Mouse (Mus musculus) myocyte (in vitro differentiated cells): ENCODE measurements around the gene Wdr86. TPM values are rescaled to one million over a fixed set of nuclear protein-coding genes. Genes with fewer than 3 reads are reported as not detected.
"Not testable (repeated sequence)": the region's sequence is repeated elsewhere in the genome, so short reads cannot be mapped to it uniquely, and the experiment has no call there.

Source experiments
- H3K27me3 ChIP-seq: one replicate; pipeline ENCODE4 v1.6.1; 2011; ENCODE audit not compliant: control insufficient read depth, insufficient read depth, insufficient read length
- H3K36me3 ChIP-seq: one replicate; pipeline ENCODE4 v1.6.1; 2011; ENCODE audit not compliant: control insufficient read depth, insufficient read depth
- H3K4me2 ChIP-seq: one replicate; pipeline ENCODE4 v1.6.1; 2011; ENCODE audit warnings: low read depth, control low read depth
- H3K4me3 ChIP-seq: one replicate; pipeline ENCODE4 v1.5.1; 2011; ENCODE audit warnings: mild to moderate bottlenecking, control low read depth, moderate library complexity
- H3K79me2 ChIP-seq: one replicate; pipeline ENCODE4 v1.6.1; 2011; ENCODE audit not compliant: control insufficient read depth, insufficient read depth
- H3ac ChIP-seq: one replicate; pipeline ENCODE4 v1.6.1; 2011; ENCODE audit not compliant: control insufficient read depth, insufficient read length
- CEBPB ChIP-seq: IDR thresholded peaks from 2 replicates; pipeline ENCODE4 v1.6.1; 2011; ENCODE audit warnings: mild to moderate bottlenecking, moderate library complexity; ENCODE audit not compliant: poor library complexity, insufficient read depth, severe bottlenecking
- E2F4 ChIP-seq: IDR thresholded peaks from one replicate; pipeline ENCODE4 v1.6.1; 2011; ENCODE audit warnings: mild to moderate bottlenecking, control low read depth, moderate library complexity; ENCODE audit not compliant: insufficient read depth
- MAX ChIP-seq: IDR thresholded peaks from one replicate; pipeline ENCODE4 v1.6.1; 2011; ENCODE audit warnings: low read depth, mild to moderate bottlenecking, control low read depth
- MYOD1 ChIP-seq, 3 experiments: IDR thresholded peaks; one replicate each; pipeline ENCODE4 v1.6.1; 2011; ENCODE audit warnings: control low read depth in 2 of 3, low read depth in 2 of 3, mild to moderate bottlenecking in 2 of 3, moderate library complexity in 1 of 3; ENCODE audit not compliant: insufficient read length in 2 of 3, control insufficient read depth in 1 of 3
- MYOG ChIP-seq, 3 experiments: IDR thresholded peaks; one replicate each; pipeline ENCODE4 v1.6.1; 2011; ENCODE audit warnings: control low read depth in 2 of 3, low read depth in 2 of 3, mild to moderate bottlenecking in 2 of 3; ENCODE audit not compliant: insufficient read length in 2 of 3, control insufficient read depth in 1 of 3, insufficient read depth in 1 of 3
- POLR2A ChIP-seq: IDR thresholded peaks from one replicate; pipeline ENCODE4 v1.6.1; 2011; ENCODE audit warnings: low read depth, mild to moderate bottlenecking, control low read depth, moderate library complexity; ENCODE audit not compliant: insufficient read length
- POLR2AphosphoS2 ChIP-seq: IDR thresholded peaks from one replicate; pipeline ENCODE4 v1.6.1; 2011; ENCODE audit warnings: low read depth, control low read depth; ENCODE audit not compliant: insufficient read length
- REST ChIP-seq: IDR thresholded peaks from one replicate; pipeline ENCODE4 v1.6.1; 2011; ENCODE audit warnings: mild to moderate bottlenecking, control low read depth, moderate library complexity; ENCODE audit not compliant: insufficient read depth, insufficient read length
- SRF ChIP-seq: IDR thresholded peaks from one replicate; pipeline ENCODE4 v1.6.1; 2011; ENCODE audit warnings: low read depth; ENCODE audit not compliant: control insufficient read depth, insufficient read length
- TCF12 ChIP-seq: IDR thresholded peaks from one replicate; pipeline ENCODE4 v1.6.1; 2011; ENCODE audit warnings: mild to moderate bottlenecking, control low read depth; ENCODE audit not compliant: poor library complexity, insufficient read depth, severe bottlenecking
- TCF3 ChIP-seq: IDR thresholded peaks from one replicate; pipeline ENCODE4 v1.6.1; 2011; ENCODE audit warnings: low read depth, control low read depth; ENCODE audit not compliant: insufficient read length
- USF1 ChIP-seq: IDR thresholded peaks from one replicate; pipeline ENCODE4 v1.6.1; 2011; ENCODE audit warnings: low read depth, mild to moderate bottlenecking, control low read depth, moderate library complexity
- polyA plus RNA-seq: library from polyadenylated mRNA; unstranded; fragments of >200 nt; fragmentation: generic; extraction: Trizol; gene quantifications from one replicate; pipeline ENCODE4 v1.2.1, GENCODE M21; 2012; ENCODE audit warnings: missing spikeins

Wdr86 gene
- polyA plus RNA-seq, 1 experiment, result not detected

DNA sequence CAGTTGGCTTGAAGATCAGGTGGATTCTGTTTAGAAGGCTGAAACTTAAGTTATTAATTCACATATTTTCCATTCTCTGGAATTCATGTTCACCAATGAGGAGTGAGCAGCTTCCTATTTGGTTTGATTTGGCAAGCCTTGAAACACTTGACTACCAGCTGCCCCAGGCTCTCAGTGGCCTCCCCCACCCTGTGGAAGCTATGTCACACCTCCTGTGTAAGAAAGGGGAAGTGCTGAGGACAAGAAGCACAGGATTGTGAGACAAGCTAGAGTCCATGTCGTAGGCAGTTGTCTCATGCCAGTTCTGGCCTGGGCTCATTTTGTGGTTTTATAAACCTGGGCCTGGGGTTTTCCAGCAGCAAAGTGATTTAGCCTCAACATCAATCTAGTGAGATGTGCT, 42.8 kb downstream of the Wdr86 start:
- H3K27me3 ChIP-seq, result no peaks in the 10 kb centered on the region
- peaks cover 10% of the 10 kb centered on the region for H3K36me3 ChIP-seq

DNA sequence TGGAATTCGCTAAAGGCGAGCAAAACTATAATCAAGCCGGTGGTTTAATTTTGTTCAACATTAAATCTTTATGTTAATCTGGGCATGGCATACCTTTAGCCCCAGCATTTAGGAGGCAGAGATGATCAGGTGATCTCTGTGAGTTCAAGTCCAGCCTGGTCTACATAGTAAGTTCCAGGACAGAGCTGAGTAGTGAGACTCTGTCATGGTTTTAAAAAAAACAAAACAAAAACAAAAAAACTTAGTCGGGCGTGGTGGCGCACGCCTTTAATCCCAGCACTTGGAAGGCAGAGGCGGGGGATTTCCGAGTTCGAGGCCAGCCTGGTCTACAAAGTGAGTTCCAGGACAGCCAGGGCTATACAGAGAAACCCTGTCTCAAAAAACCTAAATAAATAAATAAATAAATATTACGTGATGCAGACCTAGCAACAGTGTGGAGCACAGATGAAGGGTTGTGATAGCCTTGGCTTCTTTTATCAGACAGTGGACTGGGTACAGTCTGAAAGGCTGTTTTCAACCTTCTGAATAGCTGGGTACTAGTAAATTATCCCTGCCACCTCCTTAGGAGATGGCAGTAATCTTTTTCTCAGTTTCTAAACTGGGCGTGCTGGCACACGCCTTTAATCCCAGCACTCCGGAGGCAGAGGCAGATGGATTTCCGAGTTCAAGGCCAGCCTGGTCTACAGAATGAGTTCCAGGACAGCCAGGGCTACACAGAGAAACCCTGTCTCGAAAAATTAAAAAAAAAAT, 43.7 kb downstream of the Wdr86 start:
- not testable (repeated sequence) for H3K36me3 ChIP-seq, H3K27me3 ChIP-seq
- H3K79me2 ChIP-seq, result peaks cover 17% of the 10 kb centered on the region
- peak overlapping the region; percentile 70 for H3ac ChIP-seq
- H3K4me3 ChIP-seq, result peak overlapping the region; percentile 51
- H3K4me2 ChIP-seq, result peak overlapping the region; percentile 58

More for the DNA sequence above, 42.8 kb downstream of the Wdr86 start:
- Histone ChIP-seq H3K4me2 (peak overlapping the region; percentile 55), H3K79me2 (peaks cover 17% of the 10 kb centered on the region), H3ac (no peak overlapping the region), H3K4me3 (peak overlapping the region; percentile 51)
- no peak for TF ChIP-seq MAX
- TF ChIP-seq MYOG (IDR thresholded peaks at IDR 0.05; ENCODE audit: control insufficient read depth in 1 of 3, insufficient read depth in 1 of 3, insufficient read length in 2 of 3, low read depth in 2 of 3), result peak in 1 of 3 experiments; percentile 38
- TF ChIP-seq E2F4, result no peak
- no peak for TF ChIP-seq REST

DNA sequence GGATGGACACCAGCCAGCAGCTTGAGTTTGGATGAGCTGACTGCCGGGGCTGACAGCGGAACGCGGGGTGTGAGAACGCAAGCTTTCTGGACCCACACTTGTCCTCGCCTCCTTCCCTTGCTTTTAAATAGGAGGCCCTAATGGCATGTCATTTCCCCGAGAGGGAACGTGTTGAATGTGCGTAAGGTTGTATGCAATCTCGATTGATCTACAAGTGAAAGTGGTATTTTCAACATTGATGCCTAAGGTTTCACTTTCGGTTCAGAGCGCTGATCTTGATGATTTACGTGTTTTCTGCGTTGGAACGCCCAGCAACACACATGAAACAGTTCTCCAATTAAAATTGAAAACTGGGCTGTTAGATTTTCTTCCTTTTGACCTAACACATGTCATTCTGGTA, 44.4 kb downstream of the Wdr86 start:
- Histone ChIP-seq H3K4me3 (peak overlapping the region; percentile 51), H3K4me2 (peak overlapping the region; percentile 58), H3ac (peak overlapping the region; percentile 70), H3K27me3 (no peaks in the 10 kb centered on the region), H3K79me2 (peaks cover 17% of the 10 kb centered on the region), H3K36me3 (peaks cover 4% of the 10 kb centered on the region)
- TF ChIP-seq CEBPB, result no peak
- no peak for TF ChIP-seq USF1
- no peak for TF ChIP-seq SRF
- no peak for TF ChIP-seq TCF3
- TF ChIP-seq MYOG (IDR thresholded peaks at IDR 0.05; ENCODE audit: control insufficient read depth in 1 of 3, insufficient read depth in 1 of 3, insufficient read length in 2 of 3, low read depth in 2 of 3), result no peak
- TF ChIP-seq MAX, result no peak
- TF ChIP-seq POLR2A, result no peak
- no peak for TF ChIP-seq MYOD1 (IDR thresholded peaks at IDR 0.05; ENCODE audit: control insufficient read depth in 1 of 3, insufficient read length in 2 of 3, low read depth in 2 of 3)

DNA sequence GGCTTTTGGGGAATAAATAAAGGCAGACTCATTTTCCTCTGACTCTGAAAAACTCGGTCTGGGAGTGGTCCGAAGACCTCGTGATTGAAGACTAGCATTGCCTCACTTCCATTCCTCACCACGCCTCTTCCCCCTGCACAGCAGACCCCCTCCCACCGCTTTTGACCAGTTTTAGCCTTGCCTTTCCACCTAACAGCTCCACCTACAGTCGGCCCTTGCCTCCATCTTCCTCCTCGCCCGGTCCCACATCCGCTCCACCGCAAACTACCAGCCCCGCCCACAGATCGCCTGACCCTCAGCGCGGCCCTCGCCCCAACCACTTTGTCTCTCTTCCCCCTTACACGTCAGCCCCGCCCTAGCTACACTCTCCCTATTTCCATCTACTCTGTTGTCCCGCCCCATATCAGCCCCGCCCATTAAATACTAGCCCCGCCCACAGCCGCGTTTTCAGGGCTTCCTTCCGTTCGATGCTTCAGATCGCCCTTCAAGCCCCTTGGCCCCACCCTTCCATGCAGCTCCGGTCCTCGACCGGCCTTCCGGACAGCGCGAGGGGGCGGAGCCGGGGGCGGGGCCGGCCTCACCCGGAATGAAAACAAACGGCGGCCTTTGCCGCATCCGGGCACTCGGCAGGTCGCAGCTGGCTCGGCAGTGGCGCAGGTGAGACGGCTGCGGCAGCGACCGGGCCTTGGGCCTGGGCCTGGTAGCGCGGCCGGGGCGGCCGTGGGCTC, 45.0 kb downstream of the Wdr86 start, which contains the start of gene Nub1:
Nub1 (plus strand) TSS at position 167 of the 728 bp plus-strand sequence.
- H3K4me2 ChIP-seq, result peak within 1 kb of the TSS; percentile 78
- peaks cover 17% of the 10 kb centered on the region for H3K79me2 ChIP-seq
- TF ChIP-seq POLR2AphosphoS2 (peak; percentile 75), TCF3 (no peak), MYOD1 (IDR thresholded peaks at IDR 0.05; ENCODE audit: control insufficient read depth in 1 of 3, insufficient read length in 2 of 3, low read depth in 2 of 3) (peak in 1 of 3 experiments; percentile 73), MYOG (IDR thresholded peaks at IDR 0.05; ENCODE audit: control insufficient read depth in 1 of 3, insufficient read depth in 1 of 3, insufficient read length in 2 of 3, low read depth in 2 of 3) (peak in 2 of 3 experiments; percentile 50 to 75), POLR2A (peak; percentile 78), REST (no peak)
- no peaks in the 10 kb centered on the region for H3K27me3 ChIP-seq
- peaks cover 4% of the 10 kb centered on the region for H3K36me3 ChIP-seq
- peak within 1 kb of the TSS; percentile 70 for H3ac ChIP-seq
- H3K4me3 ChIP-seq, result peak within 1 kb of the TSS; percentile 51

DNA sequence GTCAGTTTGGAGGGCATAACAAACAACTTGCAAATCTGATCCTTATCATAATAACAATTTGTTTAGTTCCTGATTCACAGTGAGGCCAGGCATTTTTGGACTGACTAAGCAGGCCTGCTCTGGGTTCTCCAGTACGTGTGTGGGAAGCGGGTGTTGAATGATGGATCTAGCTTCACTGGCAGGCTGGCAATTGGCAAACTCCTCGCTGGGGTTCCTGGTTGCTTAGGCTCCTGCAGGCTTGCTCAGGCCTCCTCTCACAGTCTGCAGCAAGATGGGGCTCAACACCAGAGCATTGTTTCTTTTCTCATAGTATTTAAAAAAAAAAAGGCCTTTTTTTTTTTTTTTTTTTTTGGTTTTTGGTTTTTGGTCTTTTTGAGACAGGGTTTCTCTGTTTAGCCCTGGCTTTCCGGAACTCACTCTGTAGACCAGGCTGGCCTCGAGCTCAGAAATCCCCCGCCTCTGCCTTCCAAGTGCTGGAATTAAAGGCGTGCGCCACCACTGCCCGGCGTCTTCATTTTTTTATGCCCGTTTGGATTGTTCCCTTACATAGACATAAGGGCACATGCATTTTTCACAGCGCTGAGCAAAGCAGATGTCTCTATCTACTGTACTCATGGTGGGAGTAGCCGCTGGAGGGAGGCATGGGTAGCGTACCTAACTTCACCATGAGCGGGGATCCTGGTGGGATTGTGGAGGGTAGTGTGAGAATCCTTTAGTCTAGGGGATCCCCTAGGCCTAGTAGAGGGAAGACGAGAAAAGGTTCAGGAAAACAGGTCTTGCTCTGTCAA, 45.8 kb downstream of the Wdr86 start:
- Histone ChIP-seq H3K27me3 (no peaks in the 10 kb centered on the region), H3K4me3 (peak overlapping the region; percentile 51)
- TF ChIP-seq E2F4 (no peak), MYOD1 (IDR thresholded peaks at IDR 0.05; ENCODE audit: control insufficient read depth in 1 of 3, insufficient read length in 2 of 3, low read depth in 2 of 3) (no peak), REST (no peak), TCF3 (no peak), MYOG (IDR thresholded peaks at IDR 0.05; ENCODE audit: control insufficient read depth in 1 of 3, insufficient read depth in 1 of 3, insufficient read length in 2 of 3, low read depth in 2 of 3) (no peak), POLR2A (no peak), POLR2AphosphoS2 (no peak), TCF12 (no peak)

More for the DNA sequence above, 45.8 kb downstream of the Wdr86 start:
- peaks cover 17% of the 10 kb centered on the region for H3K79me2 ChIP-seq
- H3ac ChIP-seq, result peak overlapping the region; percentile 70
- peak overlapping the region; percentile 78 for H3K4me2 ChIP-seq
- peaks cover 4% of the 10 kb centered on the region for H3K36me3 ChIP-seq
